Mouse (Mus musculus): ENCODE results near the gene Gadd45a.
A peak's percentile ranks its signal among the peaks of the same experiment; 100 is the strongest.

Gene Gadd45a

GRCm38 (mm10) chr6:67016520-67017111, 20.6 kb downstream of the Gadd45a start:
- no peak for DNase-seq

GRCm38 (mm10) chr6:67015739-67016519, 21.3 kb downstream of the Gadd45a start:
- no peak for DNase-seq

GRCm38 (mm10) chr6:67014679-67015075, 22.6 kb downstream of the Gadd45a start:
- DNase-seq = no peak

DNA sequence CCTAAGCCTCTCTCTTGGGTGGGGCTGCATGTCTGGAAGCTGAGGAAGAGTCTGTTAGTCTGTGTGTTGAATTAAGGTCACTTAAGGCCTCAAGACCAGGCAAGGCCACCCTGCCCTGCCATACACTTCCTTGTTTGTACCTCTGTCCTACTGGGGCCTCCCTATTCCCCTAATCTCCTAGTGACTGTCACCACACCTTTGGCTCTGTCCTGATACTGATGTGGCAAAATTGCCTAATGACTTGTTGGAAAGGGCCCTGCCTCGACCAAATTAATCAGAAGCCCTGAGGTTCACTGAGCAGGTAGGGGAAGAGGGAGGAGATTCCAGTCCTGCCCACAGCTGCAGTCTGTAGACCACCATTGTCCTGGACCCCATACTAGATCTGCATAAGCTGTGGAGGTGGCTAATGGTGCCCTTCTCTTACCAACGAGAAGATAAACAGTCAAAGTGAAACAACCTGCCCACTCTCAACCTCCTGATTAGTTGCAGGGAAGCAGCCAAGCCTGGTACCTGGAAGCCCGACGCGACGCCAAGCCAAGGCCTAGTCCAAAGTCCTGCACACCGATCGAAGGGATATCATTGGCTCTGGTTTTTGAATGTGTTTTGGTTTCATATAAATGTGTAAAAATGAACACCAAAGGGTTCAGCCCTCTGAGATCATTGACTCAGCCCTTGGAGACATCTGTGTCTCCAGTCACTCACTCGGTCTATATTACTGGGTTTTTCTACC, 23.1 kb downstream of the Gadd45a start:
- no peak for DNase-seq

GRCm38 (mm10) chr6:67013293-67013948, 23.8 kb downstream of the Gadd45a start:
- DNase-seq = no peak

- no peak for DNase-seq
These were observed 26.1 kb downstream of the Gadd45a start for GRCm38 (mm10) chr6:67011217-67011518.

DNA sequence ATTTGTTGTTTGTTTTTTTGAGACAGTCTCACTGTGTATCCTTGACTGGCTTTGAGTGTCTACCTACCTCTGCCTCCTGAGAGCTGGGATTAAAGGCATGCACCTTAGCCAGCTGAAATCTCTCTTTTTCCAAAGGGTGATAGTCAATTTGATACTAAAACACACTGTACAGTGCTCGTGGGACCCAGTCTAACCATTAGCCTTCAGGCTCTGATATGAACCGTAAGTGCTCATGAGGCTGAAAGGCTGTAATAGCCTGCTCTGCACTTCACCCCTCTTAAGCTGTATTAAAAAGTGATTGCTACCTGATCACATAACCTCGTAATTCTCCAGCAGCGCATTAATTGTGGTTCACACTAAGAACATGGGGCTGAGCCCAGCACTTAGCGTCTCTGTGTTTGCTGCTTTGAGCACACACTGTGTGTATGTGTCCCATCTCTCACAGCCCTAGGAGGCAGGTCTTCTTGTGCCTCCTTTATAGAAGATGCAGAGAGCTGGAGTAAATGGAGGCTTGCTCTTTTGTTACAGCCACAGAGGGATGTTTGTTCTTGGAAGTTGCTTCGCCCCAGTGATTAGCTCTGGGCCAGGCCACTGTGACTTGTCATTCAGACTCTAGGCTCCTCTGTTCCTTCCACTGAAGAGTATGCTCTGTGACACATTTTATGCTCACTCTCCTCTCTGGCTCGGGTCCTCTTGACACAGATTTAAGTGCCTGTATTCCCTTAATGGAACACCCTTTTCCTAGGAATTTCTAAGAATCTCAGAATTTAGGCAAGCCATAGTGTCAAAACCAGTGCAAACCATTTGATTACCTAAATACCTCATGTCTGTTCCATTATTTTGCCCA, 26.7 kb downstream of the Gadd45a start:
- no peak for DNase-seq

- no peak for DNase-seq
These were observed 27.4 kb downstream of the Gadd45a start for GRCm38 (mm10) chr6:67009888-67010287.

DNA sequence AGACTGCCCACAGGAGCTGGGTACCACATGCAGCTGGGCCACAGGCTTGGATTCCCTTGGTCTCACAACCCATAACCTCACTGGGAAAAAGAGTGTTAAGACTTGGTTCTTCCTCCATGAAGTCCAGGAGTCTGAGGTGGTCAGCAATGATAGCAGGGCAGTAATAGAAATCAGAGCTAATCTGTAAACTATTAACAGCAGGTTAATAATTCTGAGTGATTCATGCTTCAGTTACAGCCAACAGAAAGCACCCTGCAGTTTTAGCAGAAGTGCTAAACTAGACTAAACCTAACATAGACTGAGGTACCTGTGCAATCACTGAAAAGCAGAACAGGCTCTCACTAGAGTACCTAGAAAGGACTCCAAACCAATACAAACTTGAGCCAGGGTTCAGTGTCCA, 37.5 kb downstream of the Gadd45a start:
- no peak for DNase-seq

GRCm38 (mm10) chr6:66998645-66999044, 38.6 kb downstream of the Gadd45a start:
- no peak for DNase-seq

- DNase-seq = no peak
These were observed 41.0 kb downstream of the Gadd45a start for GRCm38 (mm10) chr6:66996257-66996656.

DNA sequence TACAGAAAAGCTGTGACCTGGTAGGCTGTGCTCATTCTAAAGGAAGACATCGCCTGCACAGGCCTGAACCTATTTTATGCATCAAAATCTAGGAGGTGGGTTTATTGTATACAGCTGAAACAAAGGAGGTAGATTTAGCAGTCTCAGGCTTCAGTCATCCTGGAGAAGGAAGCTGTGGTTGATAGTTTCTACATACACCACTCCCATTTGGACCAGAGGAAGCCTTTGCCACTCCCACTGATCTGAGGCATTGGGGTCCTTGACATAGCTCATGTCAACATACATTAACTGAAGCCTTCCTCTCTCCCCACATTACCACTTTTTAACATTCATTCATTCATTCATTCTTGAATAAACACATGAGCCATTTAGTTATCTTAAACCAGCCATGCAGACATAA, 41.4 kb downstream of the Gadd45a start:
- no peak for DNase-seq

GRCm38 (mm10) chr6:66994981-66995380, 42.3 kb downstream of the Gadd45a start:
- no peak for DNase-seq

DNA sequence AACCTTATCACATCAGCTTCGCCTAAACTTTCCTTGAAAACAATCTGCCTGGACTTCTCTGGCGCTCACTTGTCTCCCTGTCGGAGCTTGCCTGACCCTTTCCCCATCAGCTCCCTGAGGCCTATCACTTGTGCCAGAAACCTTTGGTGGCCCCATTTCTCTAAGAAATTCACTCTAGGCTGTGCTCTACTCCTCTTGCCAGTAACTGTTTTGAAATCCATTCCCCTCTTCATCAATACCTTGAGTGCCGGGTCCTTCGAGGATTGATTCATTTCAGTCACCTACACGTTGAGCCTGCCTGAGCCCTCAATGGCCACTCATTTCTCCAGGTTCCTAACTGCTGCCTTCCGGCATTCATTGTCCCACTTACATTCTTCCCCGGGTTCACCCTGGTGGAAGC, 44.5 kb downstream of the Gadd45a start:
- no peak for DNase-seq

DNA sequence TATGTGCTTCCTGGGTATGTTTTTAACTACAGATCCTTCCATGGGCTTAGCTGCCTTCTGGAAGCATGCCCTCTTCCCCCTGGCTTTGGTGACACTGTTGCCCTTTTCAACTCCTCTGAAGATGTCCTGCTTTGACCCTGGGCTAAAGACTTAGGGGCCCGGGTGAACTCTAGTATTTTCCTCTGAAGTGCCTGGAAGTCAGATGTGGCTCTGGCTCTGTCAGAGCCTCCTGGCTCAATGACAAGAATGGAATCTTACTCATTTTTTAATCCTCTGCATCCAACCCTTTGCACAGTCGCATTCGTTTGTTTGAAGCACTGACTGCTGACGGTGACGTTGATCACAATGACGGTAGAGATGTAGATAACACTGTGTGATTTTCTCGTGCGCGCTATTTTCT, 45.0 kb downstream of the Gadd45a start:
- no peak for DNase-seq

DNA sequence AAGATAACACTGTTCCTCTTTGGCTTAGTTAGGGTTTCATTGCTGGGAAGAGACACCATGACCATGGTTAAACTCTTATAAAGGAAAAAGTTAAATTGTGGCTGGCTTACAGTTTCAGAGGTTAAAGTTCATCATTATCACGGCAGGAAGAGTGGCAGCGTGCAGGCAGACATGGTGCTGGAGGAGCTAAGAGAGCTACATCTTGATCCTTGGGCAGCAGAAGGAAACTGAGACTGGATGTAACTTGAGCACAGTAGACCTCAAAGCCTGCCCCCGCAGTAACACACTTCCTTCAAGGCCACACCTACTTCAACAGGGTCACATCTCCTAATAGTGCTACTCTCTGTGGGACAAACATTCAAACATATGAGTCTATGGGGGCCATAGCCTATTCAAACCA, 47.7 kb downstream of the Gadd45a start:
- DNase-seq = no peak

GRCm38 (mm10) chr6:66989037-66989436, 48.2 kb downstream of the Gadd45a start:
- DNase-seq = no peak

GRCm38 (mm10) chr6:66988363-66988762, 48.9 kb downstream of the Gadd45a start:
- DNase-seq = peak in 1 of 2 experiments; percentile 9

- no peak for DNase-seq
These were observed 49.6 kb downstream of the Gadd45a start for GRCm38 (mm10) chr6:66987643-66988042.

- no peak for DNase-seq
These were observed 51.2 kb downstream of the Gadd45a start for GRCm38 (mm10) chr6:66986063-66986462.

- no peak for DNase-seq
These were observed 51.8 kb downstream of the Gadd45a start for GRCm38 (mm10) chr6:66985500-66985899.

Data from cerebellum, postnatal 25 days (tissue).